Mouse (Mus musculus) ZHBTc4 (cell line): Measurements from ENCODE around the gene Olfr1272.
"Not testable (repeated sequence)": the region's sequence is repeated elsewhere in the genome, so short reads cannot be mapped to it uniquely, and the experiment has no call there.

Experiments
- DNase-seq: peaks from one replicate; pipeline ENCODE4 v3.0.0-alpha.2; 2011; ENCODE audit warnings: low read depth, low spot score

Olfr1272 gene

GRCm38 (mm10) chr2:90292741-90293140, at the start of gene Olfr1272:
Gene Olfr1272, minus strand, starts transcription at chr2:90292841.
- DNase-seq = no peak

- not testable (repeated sequence) for DNase-seq
These were observed 29.3 kb upstream of the Olfr1272 start, which contains the start of gene Gm13769 for GRCm38 (mm10) chr2:90321900-90322299. Gene Gm13769, plus strand, starts transcription at chr2:90322200.

GRCm38 (mm10) chr2:90270932-90271331, 21.7 kb downstream of the Olfr1272 start, which contains the start of gene Olfr1271:
Gene Olfr1271, minus strand, starts transcription at chr2:90271032.
- DNase-seq = no peak

GRCm38 (mm10) chr2:90257492-90257891, 35.1 kb downstream of the Olfr1272 start, which contains the start of gene Olfr142:
Gene Olfr142, minus strand, starts transcription at chr2:90257592.
- no peak for DNase-seq
